Mouse (Mus musculus) limb, embryonic 13.5 days (tissue): ENCODE data around the gene Cabp1. TPM values are rescaled to one million over a fixed set of nuclear protein-coding genes. Genes with fewer than 3 reads are reported as not detected.
A peak's percentile ranks its signal among the peaks of the same experiment; 100 is the strongest.

Experiments used
- ATAC-seq: fragments of 200-750 bp; cut with Nextera tagmentation; 2 replicates; pipeline ENCODE4 v1.8.0; 2017; ENCODE audit warnings: low read depth, moderate number of reproducible peaks, moderate TSS enrichment; ENCODE audit not compliant: low FRiP score
- H3K27ac ChIP-seq: fragments of 300-500 bp; sonication (generic); 2 replicates; pipeline ENCODE4 v1.5.1; 2015; ENCODE audit warnings: inconsistent platforms, mild to moderate bottlenecking, moderate library complexity
- H3K27me3 ChIP-seq: fragments of 300-500 bp; sonication (generic); 2 replicates; pipeline ENCODE4 v1.6.1; 2015; ENCODE audit warnings: mild to moderate bottlenecking, inconsistent platforms
- H3K36me3 ChIP-seq: fragments of 300-500 bp; sonication (generic); 2 replicates; pipeline ENCODE4 v1.6.1; 2015; ENCODE audit warnings: inconsistent platforms, mild to moderate bottlenecking, moderate library complexity
- H3K4me1 ChIP-seq: fragments of 300-500 bp; sonication (generic); 2 replicates; pipeline ENCODE4 v1.6.1; 2015; ENCODE audit warnings: inconsistent platforms
- H3K4me2 ChIP-seq: fragments of 300-500 bp; sonication (generic); replicated peaks from 2 replicates; pipeline ENCODE4 v1.6.1; 2015; ENCODE audit warnings: inconsistent platforms, mild to moderate bottlenecking, moderate library complexity
- H3K4me3 ChIP-seq: fragments of 300-500 bp; sonication (generic); 2 replicates; pipeline ENCODE4 v1.5.1; 2015; ENCODE audit warnings: moderate library complexity, mild to moderate bottlenecking, inconsistent platforms
- H3K9ac ChIP-seq: fragments of 300-500 bp; sonication (generic); 2 replicates; pipeline ENCODE4 v1.6.1; 2015; ENCODE audit warnings: mild to moderate bottlenecking, inconsistent platforms
- H3K9me3 ChIP-seq: fragments of 300-500 bp; sonication (generic); 2 replicates; pipeline ENCODE4 v1.6.1; 2016; ENCODE audit warnings: inconsistent platforms
- WGBS: fragments of 180-500 bp; shearing (Covaris S2); methylation state at CpG from one replicate; pipeline ENCODE4 v1.1.7; 2015; 5-methylcytosine and 5-hydroxymethylcytosine counted together
- polyA plus RNA-seq: library from polyadenylated mRNA; unstranded; fragments of >200 nt; fragmentation: Nextera tagmentation; extraction: Ambion mirVana; gene quantifications from 2 replicates; pipeline ENCODE4 v1.2.1, GENCODE M21; 2015

Gene Cabp1
- polyA plus RNA-seq, 1 experiment from 2014 or later = 0.75 TPM

GRCm38 (mm10) chr5:115230830-115231551, 36.8 kb upstream of the Cabp1 start:
- Histone ChIP-seq H3K27me3 (peaks cover 17% of the 10 kb centered on the region), H3K9me3 (no peaks in the 10 kb centered on the region), H3K9ac (no peak overlapping the region; the same call in 1 of the 2 replicates), H3K4me3 (no peak overlapping the region), H3K4me2 (no peak overlapping the region; the same call in 1 of the 2 replicates), H3K36me3 (no peaks in the 10 kb centered on the region), H3K4me1 (peaks cover 17% of the 10 kb centered on the region), H3K27ac (no peak overlapping the region; the same call in 1 of the 2 replicates)
- no peak for ATAC-seq
- WGBS = 55% methylated on average over 15 of the region's 15 CpGs

GRCm38 (mm10) chr5:115222485-115222884, 28.3 kb upstream of the Cabp1 start:
- H3K27me3 ChIP-seq = no peaks in the 10 kb centered on the region
- no peak overlapping the region for H3K9ac ChIP-seq
- no peaks in the 10 kb centered on the region for H3K9me3 ChIP-seq
- no peak overlapping the region for H3K4me2 ChIP-seq
- H3K36me3 ChIP-seq = no peaks in the 10 kb centered on the region
- ATAC-seq = no peak
- WGBS = 76% methylated on average over 3 of the region's 3 CpGs
- no peak overlapping the region for H3K4me3 ChIP-seq
- no peak overlapping the region for H3K27ac ChIP-seq
- peaks cover 19% of the 10 kb centered on the region for H3K4me1 ChIP-seq

DNA sequence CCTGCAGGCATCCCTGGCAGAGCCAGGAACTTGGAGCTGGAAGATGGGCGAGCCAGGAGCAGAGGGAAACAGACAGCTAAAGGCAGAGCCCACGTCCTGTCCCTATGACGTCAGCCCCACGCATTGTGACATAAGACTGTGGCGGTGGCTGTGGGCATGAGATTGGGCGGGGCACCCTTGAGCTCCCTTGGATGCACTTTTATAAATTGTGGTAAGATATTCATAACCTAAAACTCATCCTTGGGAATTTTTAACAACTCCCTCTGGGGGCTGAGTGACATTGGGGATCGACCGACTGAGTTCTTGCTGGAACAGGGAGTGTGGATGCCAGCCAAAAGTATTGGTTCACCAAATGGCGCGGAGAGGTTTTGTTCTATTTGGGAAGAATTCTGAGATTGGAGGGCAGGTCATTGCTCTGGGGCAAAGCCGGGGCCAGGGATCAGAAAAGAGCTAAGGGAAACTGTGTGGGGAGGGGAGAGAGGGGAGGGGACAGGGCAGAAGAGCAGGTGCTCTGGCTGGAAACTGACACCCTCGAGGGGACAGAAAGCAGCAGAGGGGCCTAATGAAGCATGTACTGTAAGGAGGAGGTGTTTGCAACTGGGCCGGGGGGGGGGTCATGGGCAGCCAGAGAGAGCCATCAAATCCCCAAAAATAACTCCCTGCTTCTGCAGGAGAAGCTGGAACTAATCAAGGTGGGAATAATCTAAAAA, 26.9 kb upstream of the Cabp1 start:
- Histone ChIP-seq H3K9me3 (no peaks in the 10 kb centered on the region), H3K4me3 (no peak overlapping the region), H3K27ac (no peak overlapping the region), H3K36me3 (no peaks in the 10 kb centered on the region), H3K4me2 (no peak overlapping the region), H3K9ac (peak overlapping the region; percentile 31; the same call in 1 of the 2 replicates), H3K27me3 (peaks cover 5% of the 10 kb centered on the region; the same call in 1 of the 2 replicates), H3K4me1 (peaks cover 19% of the 10 kb centered on the region)
- peak; percentile 64; the same call in 1 of the 2 replicates for ATAC-seq
- 33% methylated on average over 13 of the region's 13 CpGs for WGBS

DNA sequence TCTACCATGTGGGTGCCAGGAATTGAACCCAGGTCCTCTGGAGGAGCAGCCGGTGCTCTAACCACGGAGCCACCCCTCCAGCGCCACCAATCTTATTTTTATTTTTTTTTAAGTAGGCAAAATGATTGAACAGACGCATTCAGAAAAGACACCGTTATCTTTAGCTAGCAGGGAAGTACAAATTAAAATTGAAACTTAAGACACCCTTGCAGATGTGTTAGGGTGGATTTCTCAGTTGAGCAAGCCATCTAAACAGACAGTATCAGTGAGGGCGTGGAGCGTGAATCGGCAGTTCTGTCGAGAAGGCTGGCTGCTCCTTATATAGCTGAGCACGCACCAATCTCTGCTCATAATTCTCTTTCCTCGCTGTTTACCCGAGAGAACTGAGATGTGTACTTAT, 23.8 kb upstream of the Cabp1 start:
- 91% methylated on average over 12 of the region's 12 CpGs for WGBS
- peaks cover 17% of the 10 kb centered on the region; the same call in 1 of the 2 replicates for H3K27me3 ChIP-seq
- H3K4me2 ChIP-seq = no peak overlapping the region

DNA sequence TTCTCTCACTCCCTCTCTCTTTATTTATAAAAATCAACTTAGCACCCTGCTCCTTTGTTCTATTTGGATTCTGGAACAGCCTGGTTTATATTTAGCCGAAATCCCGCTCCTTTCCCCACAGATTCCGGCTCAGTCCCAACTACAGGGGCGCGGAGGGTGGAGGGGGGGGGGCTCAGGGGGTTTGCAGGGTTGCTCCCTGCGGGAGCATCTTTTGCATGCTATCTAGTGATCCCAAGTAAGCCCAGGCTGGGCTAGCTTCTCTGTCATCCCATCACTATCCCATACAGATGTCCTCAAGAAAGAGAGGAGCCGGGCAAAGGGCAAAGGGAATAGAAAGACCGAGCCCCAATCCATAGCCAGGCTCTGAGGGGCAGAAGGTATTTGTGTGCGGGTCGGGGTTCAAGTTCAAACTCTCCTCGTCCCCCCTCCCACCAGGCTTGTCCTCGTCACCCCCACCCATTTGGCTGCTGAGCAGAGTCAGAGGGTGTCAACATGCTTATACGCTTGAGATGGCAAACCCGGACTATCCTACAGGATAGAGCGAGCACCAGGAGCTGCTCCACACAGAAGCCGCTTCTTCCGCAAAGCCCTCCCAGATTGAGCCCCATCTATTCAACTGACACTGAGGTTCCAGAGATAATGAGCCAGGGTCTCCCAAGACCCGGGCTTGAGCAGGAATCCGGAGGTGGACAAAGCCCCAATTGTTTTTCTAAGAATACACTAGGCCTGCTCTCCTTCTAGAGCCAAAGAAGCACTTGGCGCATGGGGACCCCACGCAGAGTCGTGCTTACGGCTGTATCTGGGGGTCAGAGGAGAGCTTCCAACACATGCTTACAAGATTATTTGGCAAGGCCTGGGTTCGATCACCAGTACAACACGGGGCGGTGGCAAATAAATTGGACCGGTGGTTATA, 21.3 kb upstream of the Cabp1 start:
- Histone ChIP-seq H3K36me3 (no peaks in the 10 kb centered on the region), H3K4me2 (peak overlapping the region; percentile 69), H3K27ac (no peak overlapping the region), H3K27me3 (peaks cover 17% of the 10 kb centered on the region; the same call in 1 of the 2 replicates), H3K4me3 (peak overlapping the region; percentile 48), H3K9me3 (no peaks in the 10 kb centered on the region), H3K9ac (peak overlapping the region; percentile 64), H3K4me1 (peaks cover 10% of the 10 kb centered on the region)
- ATAC-seq = peak; percentile 17; the same call in 1 of the 2 replicates
- WGBS = 24% methylated on average over 27 of the region's 27 CpGs

More for the DNA sequence above, 23.8 kb upstream of the Cabp1 start:
- no peak for ATAC-seq
- Histone ChIP-seq H3K36me3 (no peaks in the 10 kb centered on the region), H3K9me3 (no peaks in the 10 kb centered on the region), H3K4me1 (peaks cover 18% of the 10 kb centered on the region), H3K9ac (no peak overlapping the region), H3K27ac (no peak overlapping the region), H3K4me3 (no peak overlapping the region)

GRCm38 (mm10) chr5:115214864-115215263, 20.7 kb upstream of the Cabp1 start:
- peaks cover 17% of the 10 kb centered on the region; the same call in 1 of the 2 replicates for H3K27me3 ChIP-seq
- WGBS = under 1% methylated on average over 17 of the region's 17 CpGs
- peaks cover 10% of the 10 kb centered on the region for H3K4me1 ChIP-seq
- no peaks in the 10 kb centered on the region for H3K36me3 ChIP-seq
- peak overlapping the region; percentile 69 for H3K4me2 ChIP-seq
- H3K9me3 ChIP-seq = no peaks in the 10 kb centered on the region
- peak overlapping the region; percentile 64 for H3K9ac ChIP-seq
- no peak overlapping the region for H3K27ac ChIP-seq
- H3K4me3 ChIP-seq = peak overlapping the region; percentile 48
- ATAC-seq = peak; percentile 69

GRCm38 (mm10) chr5:115212861-115213260, 18.7 kb upstream of the Cabp1 start:
- Histone ChIP-seq H3K4me1 (peaks cover 15% of the 10 kb centered on the region), H3K9me3 (no peaks in the 10 kb centered on the region), H3K4me2 (no peak overlapping the region), H3K27me3 (peaks cover 17% of the 10 kb centered on the region; the same call in 1 of the 2 replicates), H3K9ac (no peak overlapping the region), H3K4me3 (no peak overlapping the region), H3K27ac (no peak overlapping the region), H3K36me3 (no peaks in the 10 kb centered on the region)
- no peak for ATAC-seq
- 43% methylated on average over 4 of the region's 4 CpGs for WGBS

GRCm38 (mm10) chr5:115212451-115212850, 18.3 kb upstream of the Cabp1 start:
- H3K9ac ChIP-seq = no peak overlapping the region
- H3K4me2 ChIP-seq = no peak overlapping the region
- H3K4me3 ChIP-seq = no peak overlapping the region
- no peaks in the 10 kb centered on the region for H3K9me3 ChIP-seq
- peaks cover 15% of the 10 kb centered on the region for H3K4me1 ChIP-seq
- no peak overlapping the region for H3K27ac ChIP-seq
- ATAC-seq = no peak
- no peaks in the 10 kb centered on the region for H3K36me3 ChIP-seq
- 81% methylated on average over 9 of the region's 9 CpGs for WGBS
- peaks cover 17% of the 10 kb centered on the region; the same call in 1 of the 2 replicates for H3K27me3 ChIP-seq

DNA sequence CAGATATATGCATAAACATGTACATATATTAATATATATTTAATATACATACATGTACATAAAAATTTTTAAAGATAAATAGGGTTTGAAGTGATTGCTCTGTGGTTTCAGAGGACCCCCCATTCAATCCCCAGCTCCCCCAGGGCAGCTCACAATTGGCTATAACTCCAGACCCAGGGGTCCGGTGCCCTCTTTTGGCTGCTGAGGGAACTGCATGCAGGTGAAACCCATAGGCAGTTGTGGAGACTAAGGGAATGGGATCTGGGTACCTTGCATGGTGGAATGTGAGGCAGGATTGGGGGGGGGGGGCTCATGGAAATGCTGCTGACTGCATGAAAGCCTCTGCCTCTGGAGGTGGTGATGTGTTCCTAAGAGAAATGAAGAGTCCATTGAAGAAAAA, 16.2 kb upstream of the Cabp1 start:
- Histone ChIP-seq H3K36me3 (no peaks in the 10 kb centered on the region), H3K4me3 (no peak overlapping the region), H3K27me3 (peaks cover 11% of the 10 kb centered on the region), H3K4me2 (no peak overlapping the region), H3K27ac (no peak overlapping the region), H3K4me1 (peaks cover 9% of the 10 kb centered on the region), H3K9ac (no peak overlapping the region), H3K9me3 (no peaks in the 10 kb centered on the region)
- ATAC-seq = no peak
- 11% methylated on average over 1 of the region's 1 CpGs for WGBS

DNA sequence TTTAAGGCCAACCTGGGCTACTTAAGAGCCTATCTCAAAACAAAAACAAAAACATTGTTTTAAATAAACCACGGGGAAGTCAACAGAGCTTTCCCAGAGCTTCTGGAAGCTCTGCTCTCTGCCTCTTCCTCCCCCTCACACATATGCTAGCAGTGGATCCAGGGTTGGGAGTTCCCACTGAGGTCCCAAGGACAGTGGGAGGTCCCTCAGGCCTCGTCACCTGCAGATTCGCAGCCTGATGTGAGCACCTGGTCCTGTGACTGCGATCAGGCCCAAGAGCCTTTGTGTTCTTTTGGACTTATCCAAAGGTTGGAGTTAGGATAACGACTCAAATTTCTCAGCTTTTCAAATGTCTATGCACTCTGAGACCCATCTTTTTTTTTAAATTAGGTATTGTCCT, 14.4 kb upstream of the Cabp1 start:
- no peak for ATAC-seq
- H3K4me2 ChIP-seq = no peak overlapping the region
- no peaks in the 10 kb centered on the region for H3K36me3 ChIP-seq
- no peaks in the 10 kb centered on the region for H3K9me3 ChIP-seq
- H3K27me3 ChIP-seq = peaks cover 16% of the 10 kb centered on the region; the same call in 1 of the 2 replicates
- H3K4me1 ChIP-seq = peaks cover 21% of the 10 kb centered on the region
- H3K27ac ChIP-seq = no peak overlapping the region
- 53% methylated on average over 5 of the region's 5 CpGs for WGBS
- H3K9ac ChIP-seq = no peak overlapping the region
- no peak overlapping the region for H3K4me3 ChIP-seq

GRCm38 (mm10) chr5:115207892-115208291, 13.7 kb upstream of the Cabp1 start:
- Histone ChIP-seq H3K4me1 (peaks cover 21% of the 10 kb centered on the region), H3K4me3 (no peak overlapping the region), H3K9me3 (no peaks in the 10 kb centered on the region), H3K9ac (no peak overlapping the region), H3K27ac (no peak overlapping the region), H3K27me3 (peaks cover 18% of the 10 kb centered on the region; the same call in 1 of the 2 replicates), H3K36me3 (no peaks in the 10 kb centered on the region), H3K4me2 (0 out of 2 replicates have a peak overlapping the region, but pooled peaks have one; percentile 9)
- 9% methylated on average over 12 of the region's 16 CpGs for WGBS
- ATAC-seq = no peak
